ENCODE assay signal across 11 mouse cellular contexts in the genomic region with DNA sequence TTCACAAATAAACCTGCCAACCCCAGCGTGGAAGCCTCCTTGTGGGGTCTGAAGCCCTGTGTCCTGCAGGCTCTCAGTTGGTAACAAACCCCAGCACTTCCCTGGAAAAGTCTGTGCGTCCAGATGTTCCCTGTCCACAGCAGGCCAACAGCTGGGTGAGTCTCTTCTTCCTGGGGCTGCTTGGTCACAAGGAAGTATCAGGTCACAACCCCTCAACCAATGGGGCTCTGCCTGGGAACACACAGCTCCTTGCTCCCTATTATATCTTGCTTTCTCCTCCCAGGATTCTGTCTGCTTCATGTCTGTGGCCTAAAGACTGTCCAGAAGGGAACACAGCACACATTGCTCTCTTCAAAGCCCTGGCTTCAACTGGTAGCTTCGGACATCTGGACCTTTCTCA. TPM values are rescaled to one million over a fixed set of nuclear protein-coding genes. Genes with fewer than 3 reads are reported as not detected.
DNase-seq lines count a peak whose midpoint lies in the region; ATAC-seq and TF ChIP-seq lines count a peak whose summit lies in the region.
"Had no signal": no experiment of that assay in that cellular context is flagged by ENCODE, and none has a peak within 500 bp of the region (broad histone marks: within the 10 kb centered on the region; RNA-seq: fewer than 3 reads in every experiment).

No protein-coding gene starts in this region.

- no peak overlapping the region for H3K4me2 ChIP-seq in heart, embryonic 13.5 days
- H3K4me2 ChIP-seq in lung, postnatal 0 days (replicated peaks; ENCODE audit: low read depth, low read length), result no peak overlapping the region
- H3K4me2 ChIP-seq: midbrain, embryonic 11.5 days had no signal

- no peak overlapping the region for H3K4me3 ChIP-seq in gastrocnemius, adult 2 months
- H3K4me3 ChIP-seq in heart, embryonic 13.5 days, result no peak overlapping the region
- no peak overlapping the region for H3K4me3 ChIP-seq in lung, postnatal 0 days (ENCODE audit: low read depth, low read length)
- H3K4me3 ChIP-seq: limb, embryonic 13.5 days had no signal

- peak; percentile 68 for TF ChIP-seq EP300 in lung, postnatal 0 days (IDR thresholded peaks at IDR 0.05)

- no peak for TF ChIP-seq CTCF in gastrocnemius, adult 2 months (IDR thresholded peaks at IDR 0.05)
- no peak for TF ChIP-seq CTCF in lung, postnatal 0 days (IDR thresholded peaks at IDR 0.05)

- WGBS in heart, embryonic 13.5 days, result 60% methylated on average over 3 of the region's 3 CpGs
- 55% methylated on average over 3 of the region's 3 CpGs for WGBS in lung, postnatal 0 days

- DNase-seq in gastrocnemius, adult 2 months, result no peak
- no peak for DNase-seq in gastrocnemius, adult 18-20 months (ENCODE audit: low spot score)
- peak; percentile 69 for DNase-seq in kidney, postnatal 10 days
- peak; percentile 90 for DNase-seq in lung, postnatal 0 days (ENCODE audit: low spot score)
- no peak for DNase-seq in left cerebral cortex, postnatal 36 days (ENCODE audit: low spot score in 2 of 2)
- DNase-seq in ovary, postnatal 10 days (ENCODE audit: low spot score), result no peak
- no peak for DNase-seq in left cerebral cortex, adult 9 months (ENCODE audit: low spot score in 2 of 2)
- DNase-seq: right cerebral cortex, postnatal 14 days had no signal

- no peak for ATAC-seq in heart, embryonic 13.5 days (ENCODE audit: extremely low read depth, insufficient number of reproducible peaks, low FRiP score, low TSS enrichment)
- peak; percentile 83 for ATAC-seq in lung, postnatal 0 days

- peaks cover 48% of the 10 kb centered on the region for H3K4me1 ChIP-seq in heart, embryonic 13.5 days
- peaks cover 8% of the 10 kb centered on the region; the same call in 1 of the 2 replicates for H3K4me1 ChIP-seq in lung, postnatal 0 days (ENCODE audit: insufficient read depth, low read depth, low read length)

- peak overlapping the region; percentile 56; the same call in 1 of the 2 replicates for H3K27ac ChIP-seq in gastrocnemius, adult 2 months
- peak overlapping the region; percentile 26 for H3K27ac ChIP-seq in heart, embryonic 13.5 days (replicated peaks)
- H3K27ac ChIP-seq in lung, postnatal 0 days (ENCODE audit: low read length), result peak overlapping the region; percentile 75

- intact Hi-C loops in gastrocnemius, adult 2 months (cut with DNase I), result no loop called here
- intact Hi-C loops in left cerebral cortex, postnatal 36 days (cut with DNase I), result no loop called here

- H3K9me3 ChIP-seq in heart, embryonic 13.5 days, result peaks cover 6% of the 10 kb centered on the region; the same call in 1 of the 2 replicates
- no peaks in the 10 kb centered on the region for H3K9me3 ChIP-seq in lung, postnatal 0 days (ENCODE audit: low read length)
- H3K9me3 ChIP-seq: limb, embryonic 13.5 days had no signal

- H3K9ac ChIP-seq in heart, embryonic 13.5 days, result no peak overlapping the region
- H3K9ac ChIP-seq in lung, postnatal 0 days (replicated peaks; ENCODE audit: low read depth), result no peak overlapping the region
- H3K9ac ChIP-seq: limb, embryonic 13.5 days had no signal

- H3K36me3 ChIP-seq in heart, embryonic 13.5 days, result no peaks in the 10 kb centered on the region
- no peaks in the 10 kb centered on the region for H3K36me3 ChIP-seq in lung, postnatal 0 days (ENCODE audit: insufficient read depth, low read length)
- H3K36me3 ChIP-seq: limb, embryonic 13.5 days had no signal

- H3K27me3 ChIP-seq in heart, embryonic 13.5 days (replicated peaks), result no peaks in the 10 kb centered on the region
- no peaks in the 10 kb centered on the region for H3K27me3 ChIP-seq in lung, postnatal 0 days (replicated peaks; ENCODE audit: insufficient read depth, low read length)
- H3K27me3 ChIP-seq: limb, embryonic 13.5 days had no signal

RNA-seq across cellular contexts. Expression of gene Ptgis, which starts 9.2 kb away (rescaled TPM):
- total RNA-seq in gastrocnemius, adult 2 months (2021), result 1 to 10 TPM; 1.7 to 5.2 TPM
- 1 to 10 TPM; 1.3 to 1.8 TPM for total RNA-seq in gastrocnemius, adult 18-20 months (2021)
- 21.6 and 21.8 TPM in 2 replicates for polyA plus RNA-seq in heart, embryonic 13.5 days (2015; fragmentation: Nextera tagmentation; extraction: Ambion mirVana)
- 32.7 and 37.9 TPM in 2 replicates for polyA plus RNA-seq in lung, postnatal 0 days (2015; fragmentation: Nextera tagmentation; extraction: Ambion mirVana)
- 1 to 10 TPM; 1.6 to 1.8 TPM for total RNA-seq in left cerebral cortex, postnatal 36 days (2021)

RNA-seq across cellular contexts. Expression of gene Kcnb1, which starts 59.6 kb away (rescaled TPM):
- 10 to 100 TPM; 16.1 to 20.7 TPM for total RNA-seq in gastrocnemius, adult 2 months (2021)
- 10 to 100 TPM; 22.2 to 25.8 TPM for total RNA-seq in gastrocnemius, adult 18-20 months (2021)
- 0.19 and 0.49 TPM in 2 replicates for polyA plus RNA-seq in heart, embryonic 13.5 days (2015; fragmentation: Nextera tagmentation; extraction: Ambion mirVana)
- 0.76 and 1.1 TPM in 2 replicates for polyA plus RNA-seq in lung, postnatal 0 days (2015; fragmentation: Nextera tagmentation; extraction: Ambion mirVana)
- total RNA-seq in left cerebral cortex, postnatal 36 days (2021), result 100 to 1,000 TPM; 217 to 219 TPM

Comparison
In these comparisons a context has a peak if more than half of its experiments do, and no peak if none do; other contexts are left out.
1. DNase-seq: peak in kidney, postnatal 10 days (single experiment) and lung, postnatal 0 days (single experiment); none in gastrocnemius, adult 2 months (single experiment), gastrocnemius, adult 18-20 months (single experiment), left cerebral cortex, postnatal 36 days (0 of 2), ovary, postnatal 10 days (single experiment) and left cerebral cortex, adult 9 months (0 of 2).
2. RNA of gene Kcnb1, which starts 59.6 kb away (total RNA-seq): 217 to 219 TPM in left cerebral cortex, postnatal 36 days; 22.2 to 25.8 TPM in gastrocnemius, adult 18-20 months and 16.1 to 20.7 TPM in gastrocnemius, adult 2 months; every median in the first group is over 4 times any median in the second.
3. Peak in every context shown above with its lines, with median percentiles within 50 percentile points of each other: H3K27ac ChIP-seq.